Mouse (Mus musculus) lung, embryonic 14.5 days (tissue): Measurements from ENCODE around the gene 4931428L18Rik. TPM values are rescaled to one million over a fixed set of nuclear protein-coding genes. Genes with fewer than 3 reads are reported as not detected.
"Not testable (repeated sequence)": the region's sequence is repeated elsewhere in the genome, so short reads cannot be mapped to it uniquely, and the experiment has no call there.

ENCODE experiments used
- ATAC-seq: fragments of 200-750 bp; cut with Nextera tagmentation; 2 replicates; pipeline ENCODE4 v1.8.0; 2017; ENCODE audit warnings: mild to moderate bottlenecking, moderate TSS enrichment, moderate library complexity; ENCODE audit not compliant: insufficient read depth
- DNase-seq: peaks from one replicate; pipeline ENCODE4 v3.0.0-alpha.2; 2015
- H3K27ac ChIP-seq: fragments of 300-500 bp; sonication (generic); 2 replicates; pipeline ENCODE4 v1.5.1; 2014; ENCODE audit warnings: low read depth, mild to moderate bottlenecking, moderate library complexity
- H3K27me3 ChIP-seq: fragments of 300-500 bp; sonication (generic); 2 replicates; pipeline ENCODE4 v1.6.1; 2014; ENCODE audit warnings: low read length, control low read depth; ENCODE audit not compliant: insufficient read depth
- H3K36me3 ChIP-seq: fragments of 300-500 bp; sonication (generic); 2 replicates; pipeline ENCODE4 v1.6.1; 2014; ENCODE audit warnings: control low read depth; ENCODE audit not compliant: insufficient read depth
- H3K4me1 ChIP-seq: fragments of 300-500 bp; sonication (generic); 2 replicates; pipeline ENCODE4 v1.6.1; 2014; ENCODE audit warnings: antibody characterized with exemption, control low read depth; ENCODE audit not compliant: insufficient read depth
- H3K4me2 ChIP-seq: fragments of 300-500 bp; sonication (generic); 2 replicates; pipeline ENCODE4 v1.6.1; 2014; ENCODE audit warnings: mild to moderate bottlenecking
- H3K4me3 ChIP-seq: fragments of 300-500 bp; sonication (generic); 2 replicates; pipeline ENCODE4 v1.5.1; 2014; ENCODE audit warnings: low read depth, low read length
- H3K9ac ChIP-seq: fragments of 300-500 bp; sonication (generic); 2 replicates; pipeline ENCODE4 v1.6.1; 2014
- H3K9me3 ChIP-seq: fragments of 300-500 bp; sonication (generic); 2 replicates; pipeline ENCODE4 v1.6.1; 2016; ENCODE audit warnings: low read depth, low read length, control low read depth
- CTCF ChIP-seq: IDR thresholded peaks from 2 replicates; pipeline ENCODE4 v1.5.1; 2016; ENCODE audit warnings: antibody characterized with exemption, low read depth
- WGBS: fragments of 180-500 bp; shearing (Covaris S2); extraction: QIAGEN DNeasy Blood & Tissue Kit; methylation state at CpG from one replicate; pipeline ENCODE4 v1.1.7; 2014; 5-methylcytosine and 5-hydroxymethylcytosine counted together
- polyA plus RNA-seq: library from polyadenylated mRNA; unstranded; fragments of >200 nt; fragmentation: Nextera tagmentation; extraction: Ambion mirVana; gene quantifications from 2 replicates; pipeline ENCODE4 v1.2.1, GENCODE M21; 2014

The 4931428L18Rik gene
- polyA plus RNA-seq, 1 experiment from 2014 or later = not detected

DNA sequence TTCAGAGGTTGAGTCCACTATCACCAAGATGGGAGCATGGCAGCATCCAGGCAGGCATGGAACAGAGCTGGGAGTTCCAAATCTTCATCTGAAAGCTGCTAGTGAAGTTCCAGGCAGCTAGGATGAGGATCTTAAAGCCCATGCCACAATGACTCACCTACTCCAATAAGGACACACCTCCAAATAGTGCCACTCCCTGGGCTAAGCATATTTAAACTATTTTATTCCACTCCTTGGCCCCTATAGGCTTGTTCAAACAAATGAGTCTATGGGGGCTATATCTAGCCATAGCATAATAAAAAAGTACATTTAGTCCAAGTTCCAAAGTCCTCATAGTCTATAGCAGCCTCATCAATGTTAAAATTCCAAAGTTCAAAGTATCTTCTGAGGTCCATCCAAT, 199.3 kb downstream of the 4931428L18Rik start:
- Histone ChIP-seq H3K27me3 (no peaks in the 10 kb centered on the region), H3K4me2 (no peak overlapping the region), H3K27ac (no peak overlapping the region), H3K36me3 (no peaks in the 10 kb centered on the region), H3K9ac (no peak overlapping the region), H3K9me3 (no peaks in the 10 kb centered on the region), H3K4me1 (no peaks in the 10 kb centered on the region), H3K4me3 (no peak overlapping the region)
- no peak for ATAC-seq
- no peak for TF ChIP-seq CTCF
- DNase-seq = no peak

DNA sequence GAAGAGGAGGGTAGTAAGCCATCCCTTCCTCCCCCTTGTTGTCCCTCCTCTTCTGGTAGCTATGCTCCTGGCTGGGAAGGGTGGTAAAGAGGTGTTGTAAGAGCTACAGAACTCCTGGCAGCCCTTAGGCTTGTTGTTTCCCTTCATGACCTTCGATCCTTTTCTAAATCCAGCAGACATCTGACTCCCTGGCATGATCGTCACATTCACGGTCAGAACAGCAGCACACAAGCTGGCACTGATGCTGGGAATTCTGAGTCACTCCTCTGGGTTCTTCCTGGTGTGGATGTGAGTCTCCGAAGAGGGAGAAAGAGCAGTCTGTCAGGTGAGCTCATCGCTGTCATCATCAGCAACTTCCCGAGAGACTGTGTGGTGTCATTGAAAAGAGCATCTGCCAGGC, 203.2 kb downstream of the 4931428L18Rik start:
- Histone ChIP-seq H3K9me3 (no peaks in the 10 kb centered on the region), H3K27me3 (no peaks in the 10 kb centered on the region), H3K4me2 (no peak overlapping the region), H3K4me1 (no peaks in the 10 kb centered on the region), H3K27ac (no peak overlapping the region), H3K9ac (no peak overlapping the region), H3K36me3 (no peaks in the 10 kb centered on the region), H3K4me3 (no peak overlapping the region)
- ATAC-seq (no peak), DNase-seq (no peak)
- 72% methylated on average over 6 of the region's 6 CpGs for WGBS
- no peak for TF ChIP-seq CTCF

- no peak overlapping the region for H3K4me3 ChIP-seq
- ATAC-seq = no peak
- no peaks in the 10 kb centered on the region for H3K27me3 ChIP-seq
- H3K4me2 ChIP-seq = no peak overlapping the region
- no peaks in the 10 kb centered on the region for H3K9me3 ChIP-seq
- no peaks in the 10 kb centered on the region for H3K36me3 ChIP-seq
- 65% methylated on average over 5 of the region's 5 CpGs for whole genome bisulfite sequencing
- no peak overlapping the region for H3K9ac ChIP-seq
- no peak for TF ChIP-seq CTCF
- no peaks in the 10 kb centered on the region for H3K4me1 ChIP-seq
- no peak overlapping the region for H3K27ac ChIP-seq
- DNase-seq = no peak
These were observed 205.1 kb downstream of the 4931428L18Rik start for GRCm38 (mm10) chr1:31017377-31017776.

DNA sequence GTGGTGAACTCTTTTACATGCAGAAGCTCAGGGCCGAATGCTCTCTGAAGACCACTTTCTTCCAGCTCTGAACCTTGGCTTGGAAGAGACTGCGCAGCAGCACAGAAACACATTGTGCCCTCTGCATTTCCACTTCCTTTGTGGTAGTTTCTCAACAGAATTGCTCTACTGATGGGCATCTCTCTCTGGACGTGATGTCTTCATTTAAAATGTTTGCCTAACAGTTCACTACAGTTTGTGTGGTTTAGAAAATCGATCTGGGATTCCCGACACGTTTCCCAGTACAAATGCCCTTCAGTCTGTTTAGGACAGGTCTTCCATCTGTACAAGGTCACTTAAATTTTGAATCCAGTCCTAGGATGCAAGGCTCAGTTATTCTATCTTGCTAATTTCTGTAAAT, 206.4 kb downstream of the 4931428L18Rik start:
- Histone ChIP-seq H3K4me1 (no peaks in the 10 kb centered on the region), H3K27me3 (no peaks in the 10 kb centered on the region), H3K9me3 (no peaks in the 10 kb centered on the region), H3K9ac (no peak overlapping the region), H3K36me3 (no peaks in the 10 kb centered on the region), H3K4me2 (no peak overlapping the region), H3K4me3 (no peak overlapping the region), H3K27ac (no peak overlapping the region)
- ATAC-seq = no peak
- DNase-seq = no peak
- WGBS = 80% methylated on average over 6 of the region's 6 CpGs
- TF ChIP-seq CTCF = no peak

DNA sequence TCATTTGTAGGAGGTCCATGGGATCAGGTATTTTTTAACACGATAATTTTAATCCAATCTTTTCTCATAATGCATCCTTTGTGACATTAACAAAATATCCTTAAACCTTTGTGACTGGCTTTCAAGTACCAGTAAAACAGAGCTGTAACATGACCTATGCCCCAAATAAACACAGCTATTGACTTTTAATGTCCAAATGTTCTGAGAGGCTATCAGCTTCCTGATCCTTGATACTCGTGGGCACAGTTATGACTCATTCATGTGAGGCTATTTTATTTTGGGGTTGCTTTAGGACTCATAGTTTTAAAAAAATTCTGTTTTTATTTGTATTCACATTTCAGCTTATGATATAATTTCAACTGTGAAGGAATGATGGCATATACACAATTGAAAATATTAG, 207.2 kb downstream of the 4931428L18Rik start:
- Histone ChIP-seq H3K27ac (no peak overlapping the region), H3K4me2 (no peak overlapping the region), H3K27me3 (no peaks in the 10 kb centered on the region), H3K4me1 (no peaks in the 10 kb centered on the region), H3K4me3 (no peak overlapping the region), H3K36me3 (no peaks in the 10 kb centered on the region), H3K9ac (no peak overlapping the region), H3K9me3 (no peaks in the 10 kb centered on the region)
- 53% methylated on average over 2 of the region's 2 CpGs for WGBS
- DNase-seq = no peak
- ATAC-seq = no peak
- TF ChIP-seq CTCF = no peak

- H3K36me3 ChIP-seq, H3K4me1 ChIP-seq, H3K9ac ChIP-seq, DNase-seq, H3K4me3 ChIP-seq, H3K27me3 ChIP-seq, H3K4me2 ChIP-seq, H3K9me3 ChIP-seq, ATAC-seq, H3K27ac ChIP-seq: not testable (repeated sequence)
- 79% methylated on average over 5 of the region's 6 CpGs for WGBS
These were observed 244.6 kb downstream of the 4931428L18Rik start, which contains the start of gene AC153137.1 for GRCm38 (mm10) chr1:30977868-30978267. Gene AC153137.1, minus strand, starts transcription at chr1:30977968.

- H3K9me3 ChIP-seq, H3K27me3 ChIP-seq, H3K4me1 ChIP-seq, H3K27ac ChIP-seq, H3K36me3 ChIP-seq, H3K4me2 ChIP-seq, H3K4me3 ChIP-seq, DNase-seq, H3K9ac ChIP-seq, ATAC-seq: not testable (repeated sequence)
- 80% methylated on average over 7 of the region's 7 CpGs for WGBS
These were observed 245.2 kb downstream of the 4931428L18Rik start for GRCm38 (mm10) chr1:30977239-30977638.

DNA sequence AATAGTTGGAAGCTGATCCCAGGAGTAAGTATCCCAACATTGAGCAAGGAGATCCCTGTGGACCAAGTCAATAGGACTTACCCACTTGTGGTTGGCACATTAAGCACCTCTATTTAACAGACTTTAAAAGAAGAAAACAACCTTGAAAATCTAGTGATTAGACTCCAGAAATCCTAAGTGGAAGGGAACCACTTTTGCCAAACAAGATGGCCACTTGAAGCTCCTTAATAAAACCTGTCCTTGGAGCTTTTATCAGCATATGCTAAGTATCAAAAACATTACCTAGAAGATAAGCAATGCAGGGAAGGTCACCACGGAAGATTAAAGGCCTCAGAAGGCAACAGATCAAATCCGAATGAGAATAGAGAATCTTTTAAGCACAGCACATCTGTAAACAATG, 270.7 kb downstream of the 4931428L18Rik start:
- Histone ChIP-seq H3K9me3 (no peaks in the 10 kb centered on the region), H3K9ac (no peak overlapping the region), H3K4me2 (no peak overlapping the region), H3K27ac (no peak overlapping the region), H3K36me3 (no peaks in the 10 kb centered on the region), H3K27me3 (no peaks in the 10 kb centered on the region), H3K4me3 (no peak overlapping the region), H3K4me1 (0 out of 2 replicates have a peak, but pooled peaks cover 2% of the 10 kb centered on the region)
- no peak for ATAC-seq
- DNase-seq = no peak
- 53% methylated on average over 2 of the region's 2 CpGs for WGBS
- TF ChIP-seq CTCF = no peak
